Mouse (Mus musculus) embryo, embryonic 10.5 days (tissue): ENCODE data around the gene Fam234b.

Experiments
- DNase-seq: peaks from one replicate; pipeline ENCODE4 v3.0.0-alpha.2; 2015; ENCODE audit warnings: low spot score

Gene Fam234b

DNA sequence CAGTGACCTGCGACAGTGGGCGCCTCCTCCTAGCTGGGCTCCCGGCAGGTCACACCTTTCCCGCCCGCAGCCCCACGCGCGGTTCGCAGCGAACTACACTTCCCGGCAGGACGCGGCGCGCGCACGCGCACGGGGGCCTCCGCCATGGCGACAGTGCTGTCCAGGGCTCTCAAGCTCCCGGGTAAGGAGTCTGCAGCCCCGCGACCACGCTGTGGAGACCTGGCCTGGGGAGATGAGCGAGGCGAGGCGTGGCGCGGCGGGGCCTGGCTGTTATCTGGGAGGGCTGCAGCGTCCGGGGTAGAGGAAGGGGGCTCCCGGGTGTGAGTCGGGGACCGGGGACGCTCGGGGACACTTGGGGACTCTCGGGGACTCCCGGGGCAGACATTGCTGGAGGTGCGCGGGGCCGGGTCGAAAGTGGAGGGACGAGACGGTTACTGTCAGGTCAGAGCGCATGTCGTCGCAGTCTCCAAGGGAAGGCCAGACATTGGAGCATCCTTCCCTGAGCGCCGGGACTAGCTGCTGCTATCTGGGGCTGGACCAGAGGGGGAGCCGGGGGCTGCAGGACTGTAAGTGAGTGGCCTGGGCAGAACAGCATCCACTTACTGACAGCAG is at the start of gene Fam234b, which contains the start of gene Hebp1:
Gene Fam234b (plus strand): TSS at position 57 of the 612 bp plus-strand sequence.
Gene Hebp1 (minus strand): TSS at position 102 of the 612 bp plus-strand sequence.
- DNase-seq, result peak; percentile 80

DNA sequence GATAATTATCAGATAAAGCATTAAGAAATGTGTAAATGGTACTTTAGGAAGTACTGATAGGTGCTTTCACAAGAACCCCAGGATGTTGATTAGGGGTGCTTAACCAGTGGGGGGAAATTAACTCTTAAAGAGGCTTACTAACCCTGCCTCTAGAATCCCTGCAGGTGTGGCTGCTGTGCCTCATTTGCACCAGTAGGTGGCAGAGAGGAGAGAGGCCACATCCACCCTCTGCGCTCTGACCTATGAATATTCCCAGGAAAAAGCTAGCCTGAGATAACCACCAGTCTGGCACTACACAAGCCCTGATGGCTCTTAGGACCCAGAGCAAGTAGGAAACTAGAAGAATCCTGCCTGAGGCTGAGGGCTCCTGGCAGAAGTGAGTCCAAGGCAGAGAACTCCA is 49.3 kb upstream of the Fam234b start:
- peak; percentile 59 for DNase-seq

DNA sequence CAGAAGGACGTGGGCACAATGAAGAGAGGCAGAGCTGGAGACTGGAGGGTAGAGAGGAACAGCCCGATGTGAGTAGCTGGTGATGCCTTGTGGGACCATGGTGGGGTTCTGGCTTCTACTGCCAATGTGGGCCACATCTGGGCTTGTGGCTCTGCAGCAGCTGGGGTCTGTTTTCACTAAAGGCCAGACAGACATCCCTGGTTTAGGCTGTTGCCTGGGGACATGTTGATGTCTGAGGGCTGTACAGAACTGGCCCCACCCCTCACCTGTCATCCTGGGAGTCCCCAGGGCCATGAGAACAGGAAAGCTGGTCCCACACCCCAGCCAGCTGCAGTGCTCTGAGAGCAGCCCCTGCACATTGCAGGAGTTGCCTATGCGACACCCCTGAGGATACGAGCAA is 48.6 kb upstream of the Fam234b start:
- no peak for DNase-seq

DNA sequence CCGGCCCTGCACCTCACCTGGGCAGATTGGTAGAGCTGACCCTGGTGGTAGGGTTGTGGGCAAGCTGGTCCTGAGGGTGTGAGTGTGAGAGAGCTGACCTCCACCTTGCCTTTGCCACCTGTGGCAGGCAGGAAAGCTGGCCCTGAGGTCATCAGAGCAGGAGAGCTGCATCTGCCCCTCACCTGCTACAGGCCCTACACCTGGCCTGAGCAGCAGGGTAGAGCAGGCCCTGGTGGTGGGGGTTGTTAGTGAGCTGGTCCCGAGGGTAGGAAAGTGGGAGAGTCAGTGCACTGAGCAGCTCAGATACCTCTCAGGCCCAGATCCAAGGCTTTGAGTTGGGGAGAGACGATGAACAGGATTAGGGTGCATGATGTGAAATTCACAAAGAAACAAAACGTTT is 48.1 kb upstream of the Fam234b start:
- no peak for DNase-seq

DNA sequence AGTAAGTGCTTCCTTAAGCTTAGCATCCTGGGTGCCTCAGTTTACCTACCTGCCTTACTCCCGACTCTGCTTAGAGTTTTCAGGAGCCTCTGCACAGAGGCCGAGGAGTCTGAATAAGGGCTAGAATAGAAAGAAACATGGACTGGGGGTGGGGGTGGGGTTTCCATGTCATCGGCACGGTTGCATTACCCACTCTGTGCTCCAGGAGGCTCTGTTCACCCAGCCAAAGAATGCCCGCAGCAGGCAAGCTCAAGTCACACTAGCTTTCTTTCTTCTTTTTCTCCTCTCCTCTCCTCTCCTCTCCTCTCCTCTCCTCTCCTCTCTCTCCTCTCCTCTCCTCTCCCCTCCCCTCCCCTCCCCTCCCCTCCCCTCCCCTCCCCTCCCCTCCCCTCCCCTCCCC is 47.5 kb upstream of the Fam234b start:
- peak; percentile 68 for DNase-seq

- DNase-seq, result no peak
Measured at GRCm38 (mm10) chr6:135153719-135154118, 44.1 kb upstream of the Fam234b start.

GRCm38 (mm10) chr6:135156597-135156996 is 41.2 kb upstream of the Fam234b start:
- no peak for DNase-seq

DNA sequence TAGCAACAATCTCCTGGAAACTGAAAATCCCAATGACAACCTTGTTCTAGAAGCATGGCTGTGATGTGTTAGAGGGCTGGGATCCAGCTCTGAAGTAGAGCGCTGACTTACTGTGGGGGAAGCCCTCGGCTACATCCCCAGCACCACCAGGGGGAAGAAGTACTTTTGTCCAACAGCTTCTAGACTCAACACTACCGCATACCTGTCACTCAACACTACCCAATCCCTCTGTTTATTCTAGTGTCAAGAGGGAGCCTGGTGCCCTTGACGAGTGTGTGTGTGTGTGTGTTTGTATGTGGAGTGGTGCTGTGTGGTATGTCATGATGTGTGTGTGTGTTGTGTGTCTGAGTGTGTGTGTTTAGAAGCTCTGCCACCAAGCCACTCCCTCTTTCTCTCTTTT is 40.3 kb upstream of the Fam234b start:
- DNase-seq, result no peak

- no peak for DNase-seq
Measured at GRCm38 (mm10) chr6:135158509-135158908, 39.3 kb upstream of the Fam234b start.

DNA sequence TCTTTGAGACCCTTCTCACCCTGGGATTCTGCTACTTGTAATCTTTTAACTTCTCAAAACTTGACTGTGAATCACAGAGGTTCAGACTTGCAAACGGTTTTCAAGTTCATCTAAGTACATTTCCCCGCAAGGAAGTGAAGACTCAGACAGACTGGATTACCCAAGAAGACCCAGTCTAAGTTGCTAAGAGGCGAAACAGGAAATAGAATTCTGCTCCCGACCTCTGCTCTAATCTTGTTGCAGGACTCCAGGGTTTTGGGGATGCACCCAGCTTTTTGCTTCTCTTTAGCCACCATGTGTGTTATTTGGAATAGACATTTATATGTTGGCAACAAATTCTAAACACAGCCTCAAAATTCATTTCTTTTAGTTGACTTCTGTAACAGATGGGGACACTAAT is 36.4 kb upstream of the Fam234b start:
- no peak for DNase-seq

DNA sequence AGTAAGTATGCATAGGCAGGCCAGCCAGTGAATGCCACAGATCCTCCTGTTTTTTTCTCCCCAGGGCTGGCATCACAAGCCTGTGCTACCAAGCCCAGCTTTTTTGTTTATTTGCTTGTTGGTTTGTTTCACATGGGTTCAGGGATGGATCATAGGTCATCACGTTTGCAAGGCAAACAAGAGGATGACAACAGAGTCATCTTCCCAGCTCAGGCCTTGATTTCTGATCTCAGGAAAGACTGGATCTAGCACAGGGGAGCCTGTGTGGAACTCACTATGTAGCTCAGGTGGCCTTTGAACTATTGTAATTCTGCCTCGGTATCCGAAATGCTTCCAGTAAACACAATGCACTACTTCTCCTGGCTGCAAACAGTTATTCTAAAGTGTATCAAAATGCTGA is 35.5 kb upstream of the Fam234b start:
- no peak for DNase-seq

DNA sequence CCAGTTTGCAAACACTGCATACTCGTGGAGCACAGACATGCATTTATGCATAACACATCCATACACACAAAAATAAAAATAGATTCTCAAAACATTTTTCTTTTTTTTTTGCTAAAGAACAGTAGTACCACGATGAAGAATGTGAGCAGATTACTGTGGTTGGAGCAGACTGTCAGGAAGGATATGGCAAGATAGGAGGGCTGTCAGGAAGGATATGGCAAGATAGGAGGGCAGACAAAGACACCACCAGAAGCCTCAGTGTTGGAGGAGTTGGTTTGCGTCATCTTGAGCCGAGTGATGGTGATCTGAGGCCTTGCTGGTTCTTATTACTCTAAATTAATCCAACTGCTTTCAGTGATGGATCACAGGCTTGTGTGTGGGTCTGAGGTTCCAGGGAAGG is 34.9 kb upstream of the Fam234b start:
- no peak for DNase-seq

GRCm38 (mm10) chr6:135165191-135165590 is 32.6 kb upstream of the Fam234b start:
- DNase-seq, result no peak

- DNase-seq, result no peak
Measured at GRCm38 (mm10) chr6:135165706-135166105, 32.1 kb upstream of the Fam234b start.

DNA sequence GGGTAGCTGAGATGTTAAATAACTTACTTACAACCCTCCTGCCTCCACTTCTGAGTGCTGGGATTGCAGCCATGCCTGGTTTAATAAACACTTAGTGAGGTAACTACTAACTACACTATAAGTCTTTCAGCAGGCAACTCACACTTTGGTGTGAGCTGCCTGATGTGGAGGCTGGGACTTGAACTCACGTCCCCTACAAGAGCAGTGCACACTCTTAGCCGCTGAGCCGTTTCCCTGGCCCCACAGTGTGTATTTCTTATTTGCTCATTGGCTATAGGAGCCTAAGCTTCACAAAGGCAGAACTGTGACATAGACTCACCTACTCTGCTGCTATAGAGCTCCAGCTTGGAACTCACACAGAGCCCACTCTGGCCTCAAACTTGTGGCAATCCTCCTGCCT is 31.5 kb upstream of the Fam234b start:
- no peak for DNase-seq

- DNase-seq, result no peak
Measured at GRCm38 (mm10) chr6:135166712-135167111, 31.1 kb upstream of the Fam234b start.

GRCm38 (mm10) chr6:135167380-135168311 is 30.1 kb upstream of the Fam234b start:
- DNase-seq, result peak; percentile 90

- no peak for DNase-seq
Measured at GRCm38 (mm10) chr6:135168471-135168870, 29.3 kb upstream of the Fam234b start.

DNA sequence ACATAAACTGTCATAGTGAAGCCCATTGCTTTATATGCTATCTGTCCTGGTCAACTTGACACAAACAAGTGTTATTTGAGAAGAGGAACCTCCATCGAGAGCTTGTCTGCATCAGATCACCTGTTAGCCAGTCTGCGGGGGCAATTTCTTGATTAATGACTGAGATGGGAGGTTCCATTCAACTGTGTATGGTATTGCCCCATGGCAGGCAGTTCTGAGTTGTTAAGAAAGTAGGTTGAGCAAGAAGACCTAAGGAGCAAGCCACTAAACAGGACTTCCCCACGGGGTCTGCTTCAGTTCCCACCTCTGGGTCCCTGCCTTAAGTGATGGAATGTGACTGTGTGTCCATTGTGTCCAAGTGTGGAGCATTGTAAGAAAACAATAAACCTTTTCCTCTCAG is 28.5 kb upstream of the Fam234b start:
- DNase-seq, result no peak

GRCm38 (mm10) chr6:135171736-135172135 is 26.0 kb upstream of the Fam234b start:
- no peak for DNase-seq

GRCm38 (mm10) chr6:135175014-135175413 is 22.8 kb upstream of the Fam234b start:
- no peak for DNase-seq

- no peak for DNase-seq
Measured at GRCm38 (mm10) chr6:135177271-135177670, 20.5 kb upstream of the Fam234b start.

DNA sequence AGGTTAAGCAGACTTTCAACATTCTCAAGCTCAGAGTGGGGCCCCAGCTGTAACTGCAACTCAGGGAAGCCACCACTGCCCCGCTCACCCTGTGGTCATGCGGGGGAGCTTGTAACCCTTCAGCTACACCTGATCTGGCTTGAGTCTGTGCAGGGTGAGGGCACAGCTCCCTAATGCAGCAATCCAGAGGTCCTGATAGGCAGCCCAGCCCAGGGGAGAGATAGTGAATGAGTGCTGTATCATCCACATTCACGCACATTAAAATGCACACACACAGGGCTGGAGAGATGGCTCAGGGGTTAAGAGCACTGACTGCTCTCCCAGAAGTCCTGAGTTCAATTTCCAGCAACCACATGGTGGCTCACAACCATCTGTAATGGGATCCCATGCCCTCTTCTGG is 19.2 kb upstream of the Fam234b start:
- no peak for DNase-seq
